Mouse (Mus musculus): ENCODE measurements around the gene Galnt15. TPM values are rescaled to one million over a fixed set of nuclear protein-coding genes. Genes with fewer than 3 reads are reported as not detected.

Galnt15 gene
- total RNA-seq, 1 experiment: not detected

DNA sequence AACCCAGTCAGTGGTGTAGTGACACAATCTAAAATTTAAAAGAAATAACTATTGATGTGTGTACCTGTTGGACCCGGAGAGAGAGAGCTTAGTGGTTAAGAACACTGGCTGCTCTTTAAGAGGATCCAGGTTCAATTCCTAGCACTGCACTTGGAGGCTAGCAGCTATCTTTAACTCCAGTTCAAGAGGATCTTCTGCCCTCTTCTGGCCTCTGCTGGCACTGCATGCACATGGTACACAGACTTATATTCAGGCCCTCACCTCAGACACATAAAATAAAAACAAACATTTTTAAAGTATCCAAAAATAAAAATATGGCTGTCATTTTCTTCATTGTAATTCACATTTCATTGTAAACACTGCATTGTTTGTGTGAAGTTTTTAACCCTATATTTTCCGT lies 27.9 kb downstream of the Galnt15 start:
- TF ChIP-seq ZNF384 (IDR thresholded peaks at IDR 0.05; ENCODE audit: low read depth, low read length) (no peak), HCFC1 (IDR thresholded peaks at IDR 0.05; ENCODE audit: borderline replicate concordance, insufficient read depth, low read length) (no peak), ZC3H11A (IDR thresholded peaks at IDR 0.05; ENCODE audit: borderline replicate concordance, low read depth, low read length) (peak; percentile 69; the same call in 1 of the 2 replicates), MAFK (IDR thresholded peaks at IDR 0.05; ENCODE audit: insufficient read depth, low read depth, low read length) (no peak), CHD2 (IDR thresholded peaks at IDR 0.05; ENCODE audit: low read depth, low read length) (no peak)
- peaks cover 0 to 8% of the 10 kb centered on the region in 2 experiments; a peak in 1 of 4 replicates for H3K4me1 ChIP-seq (ENCODE audit: control insufficient read depth in 2 of 2, insufficient read depth in 2 of 2, low read length in 2 of 2, poor library complexity in 1 of 2)
- no peak overlapping the region for H3K27ac ChIP-seq (ENCODE audit: insufficient read depth, low read depth, low read length, poor library complexity, severe bottlenecking)
- DNase-seq (ENCODE audit: low read depth, low spot score): peak; percentile 41
- no peaks in the 10 kb centered on the region for H3K9me3 ChIP-seq (ENCODE audit: control insufficient read depth, insufficient read depth, low read depth, low read length)
- in situ Hi-C loops (cut with MboI; ENCODE audit: low sequenced_read_pairs in 2 of 2, unreplicated experiment in 2 of 2): loop anchor here in 1 of 2 experiments (25.0 kb wide), 1 partner anchor 394 kb away; no protein-coding TSS in a partner anchor
- H3K36me3 ChIP-seq (ENCODE audit: control insufficient read depth, insufficient read depth, low read length, poor library complexity, severe bottlenecking): no peaks in the 10 kb centered on the region; the same call in 1 of the 2 replicates
- no peak overlapping the region for H3K9ac ChIP-seq (ENCODE audit: insufficient read depth, low read depth, low read length, poor library complexity, severe bottlenecking)
- H3K4me3 ChIP-seq (ENCODE audit: insufficient read depth in 1 of 2, low read depth in 1 of 2, low read length in 2 of 2, poor library complexity in 1 of 2, severe bottlenecking in 1 of 2): no peak overlapping the region

DNA sequence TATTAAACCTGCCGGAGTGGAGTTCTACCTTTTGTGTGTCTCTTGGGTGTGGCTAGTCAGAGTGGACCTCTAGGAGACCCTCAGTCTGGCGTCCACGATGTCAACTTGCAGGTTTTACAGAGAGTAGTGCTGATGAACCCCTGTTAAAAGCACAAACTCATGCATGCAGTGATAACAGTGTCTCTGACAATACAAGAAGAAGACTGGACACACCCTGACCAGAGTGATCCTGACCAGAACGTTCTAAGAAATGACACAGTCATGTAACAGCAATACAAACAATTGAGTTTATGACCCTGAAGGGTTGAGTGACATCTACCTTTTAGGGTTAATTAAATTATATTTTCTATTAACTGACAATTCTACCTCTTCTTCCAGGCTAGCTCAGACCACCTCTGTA lies 28.9 kb downstream of the Galnt15 start:
- H3K36me3 ChIP-seq (ENCODE audit: control insufficient read depth, insufficient read depth, low read length, poor library complexity, severe bottlenecking): no peaks in the 10 kb centered on the region; the same call in 1 of the 2 replicates
- H3K27ac ChIP-seq (ENCODE audit: insufficient read depth, low read depth, low read length, poor library complexity, severe bottlenecking): no peak overlapping the region
- no peak overlapping the region for H3K9ac ChIP-seq (ENCODE audit: insufficient read depth, low read depth, low read length, poor library complexity, severe bottlenecking)
- TF ChIP-seq ZC3H11A (IDR thresholded peaks at IDR 0.05; ENCODE audit: borderline replicate concordance, low read depth, low read length): no peak
- no peak for TF ChIP-seq ZNF384 (IDR thresholded peaks at IDR 0.05; ENCODE audit: low read depth, low read length)
- TF ChIP-seq HCFC1 (IDR thresholded peaks at IDR 0.05; ENCODE audit: borderline replicate concordance, insufficient read depth, low read length): no peak
- no peak for TF ChIP-seq MAFK (IDR thresholded peaks at IDR 0.05; ENCODE audit: insufficient read depth, low read depth, low read length)
- TF ChIP-seq CHD2 (IDR thresholded peaks at IDR 0.05; ENCODE audit: low read depth, low read length): no peak
- peaks cover 0 to 8% of the 10 kb centered on the region in 2 experiments; a peak in 1 of 4 replicates for H3K4me1 ChIP-seq (ENCODE audit: control insufficient read depth in 2 of 2, insufficient read depth in 2 of 2, low read length in 2 of 2, poor library complexity in 1 of 2)
- no peak for DNase-seq (ENCODE audit: low read depth, low spot score)
- H3K9me3 ChIP-seq (ENCODE audit: control insufficient read depth, insufficient read depth, low read depth, low read length): no peaks in the 10 kb centered on the region
- in situ Hi-C loops (cut with MboI; ENCODE audit: low sequenced_read_pairs in 2 of 2, unreplicated experiment in 2 of 2): loop anchor here in 1 of 2 experiments (25.0 kb wide), 1 partner anchor 395 kb away; no protein-coding TSS in a partner anchor
- H3K4me3 ChIP-seq (ENCODE audit: insufficient read depth in 1 of 2, low read depth in 1 of 2, low read length in 2 of 2, poor library complexity in 1 of 2, severe bottlenecking in 1 of 2): no peak overlapping the region

DNA sequence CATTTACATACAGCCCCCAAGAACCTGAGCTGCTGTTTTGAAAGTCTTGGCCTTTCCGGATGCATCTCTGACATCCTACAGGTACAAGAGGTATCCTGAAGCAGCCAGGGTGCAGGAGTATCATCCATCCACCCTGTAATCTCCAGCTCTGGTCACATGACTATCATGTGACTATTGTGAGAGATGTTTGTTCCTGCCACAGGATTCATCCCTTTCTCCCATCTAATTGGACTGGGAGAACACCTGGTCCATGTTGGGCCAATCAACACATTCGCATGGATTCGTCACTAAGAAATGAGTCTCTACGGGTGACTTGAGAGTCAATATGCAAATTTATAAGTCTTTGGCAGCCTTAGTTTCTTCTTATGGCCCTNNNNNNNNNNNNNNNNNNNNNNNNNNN lies 32.6 kb downstream of the Galnt15 start:
- no peaks in the 10 kb centered on the region for H3K9me3 ChIP-seq (ENCODE audit: control insufficient read depth, insufficient read depth, low read depth, low read length)
- H3K9ac ChIP-seq (ENCODE audit: insufficient read depth, low read depth, low read length, poor library complexity, severe bottlenecking): no peak overlapping the region
- TF ChIP-seq CHD2 (IDR thresholded peaks at IDR 0.05; ENCODE audit: low read depth, low read length) (no peak), ZNF384 (IDR thresholded peaks at IDR 0.05; ENCODE audit: low read depth, low read length) (no peak), ZC3H11A (IDR thresholded peaks at IDR 0.05; ENCODE audit: borderline replicate concordance, low read depth, low read length) (no peak), HCFC1 (IDR thresholded peaks at IDR 0.05; ENCODE audit: borderline replicate concordance, insufficient read depth, low read length) (no peak), MAFK (IDR thresholded peaks at IDR 0.05; ENCODE audit: insufficient read depth, low read depth, low read length) (no peak)
- H3K4me1 ChIP-seq (ENCODE audit: control insufficient read depth in 2 of 2, insufficient read depth in 2 of 2, low read length in 2 of 2, poor library complexity in 1 of 2): peaks cover 0 to 5% of the 10 kb centered on the region in 2 experiments; a peak in 1 of 4 replicates
- DNase-seq (ENCODE audit: low read depth, low spot score): peak; percentile 33
- in situ Hi-C loops (cut with MboI; ENCODE audit: low sequenced_read_pairs in 2 of 2, unreplicated experiment in 2 of 2): loop anchor here in 1 of 2 experiments (25.0 kb wide), 1 partner anchor 399 kb away; no protein-coding TSS in a partner anchor
- H3K36me3 ChIP-seq (ENCODE audit: control insufficient read depth, insufficient read depth, low read length, poor library complexity, severe bottlenecking): no peaks in the 10 kb centered on the region; the same call in 1 of the 2 replicates
- no peak overlapping the region for H3K27ac ChIP-seq (ENCODE audit: insufficient read depth, low read depth, low read length, poor library complexity, severe bottlenecking)
- H3K4me3 ChIP-seq (ENCODE audit: insufficient read depth in 1 of 2, low read depth in 1 of 2, low read length in 2 of 2, poor library complexity in 1 of 2, severe bottlenecking in 1 of 2): peak overlapping the region in 1 of 2 experiments; percentile 27; a peak in 3 of 4 replicates

DNA sequence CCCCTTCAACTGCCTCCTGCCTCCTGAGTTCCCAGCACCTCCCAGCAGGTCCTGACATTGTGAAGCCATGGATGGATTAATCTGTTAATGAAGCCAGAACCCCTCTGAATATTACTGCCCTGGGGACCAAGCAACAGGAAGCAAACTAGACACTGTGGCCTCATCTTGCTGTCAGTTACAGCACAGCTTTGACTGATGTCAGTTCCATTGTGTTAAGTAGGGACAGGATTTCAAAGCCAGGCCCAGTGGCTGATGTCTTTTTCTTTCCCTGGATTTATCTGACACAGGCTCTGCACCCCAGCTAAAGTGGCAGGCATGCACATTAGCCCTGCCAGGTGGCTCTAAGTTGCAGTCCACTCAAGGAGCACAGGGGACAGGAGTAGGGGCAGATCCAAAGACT lies 44.0 kb downstream of the Galnt15 start:
- H3K4me3 ChIP-seq (ENCODE audit: insufficient read depth in 1 of 2, low read depth in 1 of 2, low read length in 2 of 2, poor library complexity in 1 of 2, severe bottlenecking in 1 of 2): no peak overlapping the region
- in situ Hi-C loops (cut with MboI; ENCODE audit: low sequenced_read_pairs in 2 of 2, unreplicated experiment in 2 of 2): loop anchor here (10.0 to 25.0 kb wide), 2 partner anchors 411 to 428 kb away; partner anchors contain the start of genes Btd (in 1 of the 2), Gm49387 (in 1 of the 2) and Hacl1 (in 1 of the 2)
- H3K9me3 ChIP-seq (ENCODE audit: control insufficient read depth, insufficient read depth, low read depth, low read length): no peaks in the 10 kb centered on the region
- no peak for TF ChIP-seq HCFC1 (IDR thresholded peaks at IDR 0.05; ENCODE audit: borderline replicate concordance, insufficient read depth, low read length)
- no peak for TF ChIP-seq ZNF384 (IDR thresholded peaks at IDR 0.05; ENCODE audit: low read depth, low read length)
- TF ChIP-seq MAFK (IDR thresholded peaks at IDR 0.05; ENCODE audit: insufficient read depth, low read depth, low read length): no peak
- no peak for TF ChIP-seq ZC3H11A (IDR thresholded peaks at IDR 0.05; ENCODE audit: borderline replicate concordance, low read depth, low read length)
- no peak for TF ChIP-seq CHD2 (IDR thresholded peaks at IDR 0.05; ENCODE audit: low read depth, low read length)
- no peak overlapping the region for H3K27ac ChIP-seq (ENCODE audit: insufficient read depth, low read depth, low read length, poor library complexity, severe bottlenecking)
- no peaks in the 10 kb centered on the region for H3K36me3 ChIP-seq (ENCODE audit: control insufficient read depth, insufficient read depth, low read length, poor library complexity, severe bottlenecking)
- no peak overlapping the region for H3K9ac ChIP-seq (ENCODE audit: insufficient read depth, low read depth, low read length, poor library complexity, severe bottlenecking)
- H3K4me1 ChIP-seq (ENCODE audit: control insufficient read depth in 2 of 2, insufficient read depth in 2 of 2, low read length in 2 of 2, poor library complexity in 1 of 2): peaks cover 3 to 17% of the 10 kb centered on the region in 2 experiments
- DNase-seq (ENCODE audit: low read depth, low spot score): no peak

Data from ES-E14 (cell line).